Mouse (Mus musculus): ENCODE results near the gene Sytl3.
A peak's percentile ranks its signal among the peaks of the same experiment; 100 is the strongest.
"Not testable (repeated sequence)": the region's sequence is repeated elsewhere in the genome, so short reads cannot be mapped to it uniquely, and the experiment has no call there.

Gene Sytl3

DNA sequence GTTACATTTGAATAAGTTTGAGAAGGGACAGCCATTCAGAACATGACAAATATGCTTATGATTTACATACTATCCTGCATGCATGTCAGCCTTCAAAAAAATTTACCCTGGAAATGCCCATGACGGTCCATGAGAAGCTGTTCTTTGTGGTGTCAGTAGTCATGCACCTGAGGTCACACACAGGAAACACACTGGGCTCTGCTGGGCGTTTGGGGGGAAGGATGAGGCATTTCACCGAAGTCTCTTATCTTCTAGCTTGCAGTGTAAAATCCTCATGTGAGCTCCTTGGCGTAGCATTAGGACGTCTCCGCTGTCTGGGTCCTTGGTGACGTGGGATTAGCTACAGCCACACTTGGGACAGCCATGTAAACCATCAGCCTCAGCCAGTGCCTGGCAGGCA lies at the start of gene Sytl3:
Gene Sytl3 (plus strand): TSS at position 293 of the 400 bp plus-strand sequence.
- DNase-seq, result not testable (repeated sequence)

DNA sequence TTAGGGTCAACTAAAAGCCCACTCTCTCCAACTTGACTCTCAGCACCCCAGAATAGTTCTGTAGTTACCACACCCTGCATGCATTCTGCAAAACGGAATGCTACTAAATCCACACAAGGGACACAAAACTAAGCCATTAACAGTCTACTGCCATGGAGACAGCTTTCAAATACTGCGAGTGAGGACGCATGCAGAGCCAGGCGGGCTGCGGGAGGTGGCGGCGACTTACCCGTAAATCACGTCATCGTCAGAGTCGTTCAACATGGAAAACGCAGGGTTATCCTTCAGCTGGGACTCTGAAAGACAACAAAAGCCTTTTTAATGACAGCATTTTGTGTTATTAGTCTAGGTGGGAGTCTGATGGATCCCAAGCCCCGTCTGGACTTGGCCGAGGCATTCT lies 45.4 kb upstream of the Sytl3 start:
- peak in 1 of 2 experiments; percentile 30 for DNase-seq

DNA sequence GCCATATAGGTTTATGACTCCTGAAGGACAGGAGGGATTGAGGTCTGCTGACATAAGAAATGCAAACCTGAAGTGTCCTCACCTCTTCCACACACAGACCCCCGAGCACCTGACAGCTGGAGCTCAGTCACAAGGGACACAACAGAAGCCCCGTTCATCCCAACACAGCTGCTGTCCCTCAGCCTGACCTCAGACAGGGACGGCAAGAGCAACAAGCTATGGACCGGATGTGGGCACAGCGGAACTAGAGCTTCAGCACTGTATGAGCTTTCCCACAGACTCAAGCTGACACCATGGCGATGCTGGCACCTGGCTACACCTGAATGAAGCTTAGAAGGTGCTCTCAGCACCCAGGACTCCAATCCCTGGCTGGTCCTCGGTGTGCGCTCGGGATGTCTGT lies 44.6 kb upstream of the Sytl3 start:
- peak in 1 of 2 experiments; percentile 33 for DNase-seq

- DNase-seq, result not testable (repeated sequence)
These were observed 42.2 kb upstream of the Sytl3 start for GRCm38 (mm10) chr17:6616731-6617130.

DNA sequence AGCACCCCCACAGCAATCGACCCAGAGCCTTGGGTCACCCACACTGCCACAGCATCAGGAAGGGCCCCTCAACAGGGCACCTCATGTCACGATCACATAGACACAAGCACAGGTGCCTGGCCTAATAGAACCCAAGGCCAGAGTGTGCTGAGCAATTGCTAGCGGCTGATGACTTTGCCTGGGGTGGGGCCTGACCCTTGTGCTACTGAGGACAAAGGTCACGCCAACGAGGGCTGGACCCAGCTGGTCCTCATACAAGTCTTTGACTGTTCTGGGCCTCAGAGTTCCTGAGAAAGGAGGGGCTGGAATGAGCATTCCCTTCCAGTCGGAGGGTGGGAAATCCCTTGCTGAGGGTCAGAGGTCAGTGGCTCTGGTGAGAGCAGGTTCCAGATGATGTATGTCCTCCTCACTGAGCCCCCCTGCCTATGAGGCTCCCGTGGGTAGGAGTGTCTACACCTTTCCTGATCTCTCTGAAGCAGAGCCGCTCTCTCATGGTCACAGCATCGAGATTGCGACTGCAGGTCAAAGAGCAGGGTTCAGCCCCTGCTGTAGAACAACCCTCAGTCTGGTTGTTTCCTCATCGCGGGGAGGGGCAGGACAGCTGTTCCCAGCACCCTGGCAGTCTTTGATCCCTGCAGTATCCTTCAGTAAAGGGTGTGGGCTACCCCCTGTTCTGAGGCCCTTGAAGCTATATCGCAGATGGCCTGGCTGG lies 41.0 kb upstream of the Sytl3 start:
- DNase-seq, result not testable (repeated sequence)

- peak; percentile 41 to 58 for DNase-seq
These were observed 39.6 kb upstream of the Sytl3 start for GRCm38 (mm10) chr17:6619271-6619670.

DNA sequence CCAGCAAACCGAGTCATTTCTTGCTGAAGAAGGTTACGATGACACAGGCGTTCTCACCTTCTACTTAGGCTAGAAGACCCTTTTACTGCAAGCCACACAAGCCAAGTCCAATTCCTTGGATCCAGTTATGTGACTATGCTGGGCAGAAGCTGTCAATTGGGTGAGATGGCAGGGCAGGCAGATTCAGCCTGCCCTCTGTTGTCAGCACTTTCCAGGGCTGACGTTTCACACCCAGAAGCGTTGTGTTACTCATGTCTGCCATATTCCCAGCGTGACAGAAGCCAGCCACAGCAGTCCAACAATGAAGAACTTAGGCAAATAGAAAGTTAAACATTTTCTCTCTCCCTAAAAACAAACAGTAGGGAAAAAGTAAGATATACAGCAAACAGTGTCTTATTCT lies 38.9 kb upstream of the Sytl3 start:
- peak in 1 of 2 experiments; percentile 27 for DNase-seq

- DNase-seq, result peak; percentile 67
These were observed 38.0 kb upstream of the Sytl3 start for GRCm38 (mm10) chr17:6620730-6621451.

- not testable (repeated sequence) for DNase-seq
These were observed 36.9 kb upstream of the Sytl3 start for GRCm38 (mm10) chr17:6621976-6622375.

DNA sequence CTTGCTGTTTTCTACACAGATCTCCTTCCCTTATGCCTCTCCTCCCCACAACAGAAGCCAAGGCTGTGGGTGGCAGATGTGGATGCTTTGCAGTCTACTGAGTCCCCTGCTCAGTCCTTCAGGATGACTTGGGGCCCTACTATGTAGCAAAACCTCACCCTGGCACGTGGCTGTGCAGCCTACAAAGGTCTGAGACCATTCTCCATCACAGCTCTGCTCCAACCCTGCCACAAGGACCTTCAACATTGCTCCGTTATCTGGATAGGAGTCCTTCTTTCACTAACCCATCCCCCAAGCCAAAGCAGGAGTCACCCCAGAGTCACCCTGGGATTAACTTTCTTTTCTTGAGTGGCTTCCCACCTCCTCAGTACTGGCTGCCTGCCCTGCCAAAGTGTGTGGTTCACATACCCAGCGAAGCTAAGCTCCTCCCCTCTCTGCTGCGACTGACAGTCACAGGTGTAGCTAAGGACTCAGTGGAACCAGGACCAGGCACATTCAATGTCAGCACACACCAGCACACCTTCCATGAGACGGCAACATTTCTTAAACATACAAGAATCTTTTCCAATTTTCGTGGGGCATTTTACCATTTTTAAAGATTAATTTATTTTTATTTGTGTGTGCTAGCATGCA lies 33.9 kb upstream of the Sytl3 start:
- not testable (repeated sequence) for DNase-seq

DNA sequence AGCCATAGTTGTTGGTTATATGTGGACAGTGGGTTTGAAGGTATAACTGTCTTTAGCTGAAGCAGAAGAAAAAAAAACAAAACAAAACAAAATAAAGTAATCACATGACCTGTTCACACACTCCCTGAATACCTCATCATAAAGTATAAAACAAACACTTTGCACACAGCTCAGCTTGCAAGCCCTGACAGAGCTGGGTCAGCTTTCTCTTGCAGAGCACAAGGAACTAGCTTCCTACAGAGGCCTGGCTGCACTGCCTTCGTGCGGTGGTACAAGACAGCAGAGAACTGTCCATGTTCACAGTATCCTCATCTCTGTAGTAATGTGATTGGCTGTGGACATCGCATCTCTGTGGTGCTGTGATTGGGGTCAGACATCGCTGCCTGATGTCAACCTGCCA lies 28.5 kb upstream of the Sytl3 start:
- not testable (repeated sequence) for DNase-seq

- DNase-seq, result not testable (repeated sequence)
These were observed 26.0 kb upstream of the Sytl3 start for GRCm38 (mm10) chr17:6632850-6633249.

GRCm38 (mm10) chr17:6635781-6636180 lies 23.1 kb upstream of the Sytl3 start:
- DNase-seq, result peak in 1 of 2 experiments; percentile 24

DNA sequence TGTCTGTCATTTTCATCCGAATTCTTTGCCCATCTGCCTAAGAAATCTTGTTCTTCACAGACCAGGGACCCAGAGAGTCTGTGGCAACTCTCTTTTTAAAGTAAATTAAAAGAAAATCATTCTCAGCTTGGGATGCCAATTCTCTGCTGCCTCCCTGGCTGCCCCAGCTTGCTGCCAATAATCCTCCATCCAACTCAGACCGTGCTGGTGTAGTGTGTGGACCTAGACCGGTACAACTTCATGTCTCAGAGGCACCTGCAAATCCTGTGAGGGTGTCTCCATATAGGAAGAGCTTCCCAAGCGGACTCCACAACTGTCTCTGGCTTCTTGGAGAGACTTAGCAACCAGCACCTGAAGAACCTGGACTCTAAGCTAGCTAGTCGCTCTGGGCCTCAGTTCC lies 22.0 kb upstream of the Sytl3 start:
- peak in 1 of 2 experiments; percentile 20 for DNase-seq

DNA sequence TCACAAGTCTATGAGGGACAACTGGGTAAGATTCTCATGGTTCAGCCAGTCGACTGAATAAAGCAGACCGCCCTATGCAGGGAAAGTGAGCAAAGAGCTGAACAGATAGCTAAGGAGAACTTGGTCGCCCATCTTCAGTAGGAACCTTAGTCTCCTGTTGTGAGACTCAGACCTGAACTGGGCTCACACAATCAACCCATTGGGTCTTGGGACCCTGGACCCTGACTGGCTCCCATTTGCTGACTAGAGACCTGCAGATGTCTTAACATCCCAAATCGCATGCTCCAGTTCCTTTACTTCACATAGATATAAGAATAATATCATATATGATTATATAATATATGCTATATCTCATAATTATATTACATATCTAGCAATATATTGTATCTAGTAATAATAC lies 21.5 kb upstream of the Sytl3 start:
- not testable (repeated sequence) for DNase-seq

GRCm38 (mm10) chr17:6638444-6638843 lies 20.4 kb upstream of the Sytl3 start:
- not testable (repeated sequence) for DNase-seq

- DNase-seq, result not testable (repeated sequence)
These were observed 19.4 kb upstream of the Sytl3 start for GRCm38 (mm10) chr17:6639486-6639885.

GRCm38 (mm10) chr17:6640044-6640637 lies 18.8 kb upstream of the Sytl3 start:
- DNase-seq, result not testable (repeated sequence)

GRCm38 (mm10) chr17:6640771-6641429 lies 18.0 kb upstream of the Sytl3 start:
- DNase-seq, result not testable (repeated sequence)

DNA sequence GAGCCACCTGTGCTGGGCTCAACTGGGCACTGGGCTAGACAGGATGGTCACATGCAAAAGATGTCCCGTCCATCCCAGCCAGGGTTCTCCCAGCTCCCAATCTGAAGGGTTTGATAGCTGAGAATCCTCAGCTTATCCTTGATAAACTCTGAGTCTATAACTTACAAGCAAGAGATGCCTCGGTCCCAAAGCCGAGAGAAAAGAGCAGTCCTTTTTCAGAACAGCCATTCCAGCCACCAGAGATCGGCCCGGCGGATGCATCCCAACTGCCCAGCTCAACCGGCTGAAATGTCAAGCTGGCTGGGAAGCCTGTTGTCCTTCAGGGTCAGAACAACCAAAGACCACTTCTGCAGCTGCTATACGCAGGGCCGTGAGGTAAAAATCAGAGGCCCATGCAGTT lies 14.7 kb upstream of the Sytl3 start:
- DNase-seq, result peak in 1 of 2 experiments; percentile 7

DNA sequence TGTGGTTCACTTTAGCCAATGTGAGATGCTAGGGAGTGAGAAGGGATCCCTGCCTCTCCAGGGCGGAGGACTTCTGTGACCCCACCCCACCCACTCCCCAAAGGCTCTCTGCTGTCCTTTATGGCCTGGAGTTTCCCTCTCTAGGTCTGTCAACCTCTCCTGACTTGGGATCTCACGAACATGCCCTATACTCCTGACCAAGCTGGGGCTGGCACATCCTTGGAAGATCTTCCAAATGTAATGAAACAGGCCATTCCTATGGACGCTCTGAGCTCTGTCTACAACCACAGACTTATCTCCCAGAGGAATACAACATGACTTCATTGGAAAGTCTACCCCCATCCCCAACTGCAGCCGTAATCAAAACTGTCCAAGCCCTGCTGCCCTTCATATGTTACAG lies 14.2 kb upstream of the Sytl3 start:
- not testable (repeated sequence) for DNase-seq

- DNase-seq, result not testable (repeated sequence)
These were observed 13.2 kb upstream of the Sytl3 start for GRCm38 (mm10) chr17:6645668-6646067.

Data from cerebellum, postnatal 25 days (tissue).